Mouse (Mus musculus) heart, postnatal 0 days (tissue): Measurements from ENCODE around the gene Secisbp2. TPM values are rescaled to one million over a fixed set of nuclear protein-coding genes. Genes with fewer than 3 reads are reported as not detected.
A peak's percentile ranks its signal among the peaks of the same experiment; 100 is the strongest.

Experiments
- ATAC-seq: fragments of 200-750 bp; cut with Nextera tagmentation; 2 replicates; pipeline ENCODE4 v1.8.0; 2017; ENCODE audit warnings: low read depth, moderate number of reproducible peaks, moderate library complexity; ENCODE audit not compliant: insufficient read depth
- DNase-seq: peaks from one replicate; pipeline ENCODE4 v3.0.0-alpha.2; 2016; ENCODE audit warnings: low spot score
- H3K27ac ChIP-seq: fragments of 300-500 bp; sonication (generic); 2 replicates; pipeline ENCODE4 v1.5.1; 2014; ENCODE audit warnings: low read depth, mild to moderate bottlenecking
- H3K27me3 ChIP-seq: fragments of 300-500 bp; sonication (generic); 2 replicates; pipeline ENCODE4 v1.6.1; 2014; ENCODE audit warnings: low read length, mixed read lengths; ENCODE audit not compliant: control insufficient read depth, insufficient read depth
- H3K36me3 ChIP-seq: fragments of 300-500 bp; sonication (generic); replicated peaks from 2 replicates; pipeline ENCODE4 v1.6.1; 2014; ENCODE audit warnings: low read length, mixed read lengths; ENCODE audit not compliant: control insufficient read depth, insufficient read depth
- H3K4me1 ChIP-seq: fragments of 300-500 bp; sonication (generic); 2 replicates; pipeline ENCODE4 v1.6.1; 2014; ENCODE audit warnings: antibody characterized with exemption; ENCODE audit not compliant: control insufficient read depth, insufficient read depth
- H3K4me2 ChIP-seq: fragments of 300-500 bp; sonication (generic); 2 replicates; pipeline ENCODE4 v1.6.1; 2014; ENCODE audit warnings: low read depth, mild to moderate bottlenecking, low read length, moderate library complexity
- H3K4me3 ChIP-seq: fragments of 300-500 bp; sonication (generic); 2 replicates; pipeline ENCODE4 v1.5.1; 2014; ENCODE audit warnings: low read depth, low read length
- H3K9ac ChIP-seq: fragments of 300-500 bp; sonication (generic); replicated peaks from 2 replicates; pipeline ENCODE4 v1.6.1; 2014; ENCODE audit warnings: low read depth, low read length, mixed read lengths
- H3K9me3 ChIP-seq: fragments of 300-500 bp; sonication (generic); replicated peaks from 2 replicates; pipeline ENCODE4 v1.6.1; 2016; ENCODE audit warnings: low read length; ENCODE audit not compliant: control insufficient read depth
- CTCF ChIP-seq: IDR thresholded peaks from 2 replicates; pipeline ENCODE4 v1.5.1; 2016; ENCODE audit warnings: antibody characterized with exemption, control low read depth, low read depth
- EP300 ChIP-seq: IDR thresholded peaks from 2 replicates; pipeline ENCODE4 v1.6.1; 2016; ENCODE audit warnings: antibody characterized with exemption, low read depth
- WGBS: fragments of 180-500 bp; shearing (Covaris S2); extraction: QIAGEN DNeasy Blood & Tissue Kit; methylation state at CpG from one replicate; pipeline ENCODE4 v1.1.7; 2014; 5-methylcytosine and 5-hydroxymethylcytosine counted together
- polyA plus RNA-seq: library from polyadenylated mRNA; unstranded; fragments of >200 nt; fragmentation: Nextera tagmentation; extraction: Ambion mirVana; gene quantifications from 2 replicates; pipeline ENCODE4 v1.2.1, GENCODE M21; 2015
- total RNA-seq: library from RNA; depleted of rRNA; stranded (reverse); fragments of >200 nt; gene quantifications from 2 replicates; pipeline ENCODE4 v1.2.3, GENCODE M21; 2014; ENCODE audit warnings: low replicate concordance; rRNA removed

The Secisbp2 gene
- total RNA-seq (15.1 and 29.8 TPM in 2 replicates), polyA plus RNA-seq (23.9 and 27.7 TPM in 2 replicates)

DNA sequence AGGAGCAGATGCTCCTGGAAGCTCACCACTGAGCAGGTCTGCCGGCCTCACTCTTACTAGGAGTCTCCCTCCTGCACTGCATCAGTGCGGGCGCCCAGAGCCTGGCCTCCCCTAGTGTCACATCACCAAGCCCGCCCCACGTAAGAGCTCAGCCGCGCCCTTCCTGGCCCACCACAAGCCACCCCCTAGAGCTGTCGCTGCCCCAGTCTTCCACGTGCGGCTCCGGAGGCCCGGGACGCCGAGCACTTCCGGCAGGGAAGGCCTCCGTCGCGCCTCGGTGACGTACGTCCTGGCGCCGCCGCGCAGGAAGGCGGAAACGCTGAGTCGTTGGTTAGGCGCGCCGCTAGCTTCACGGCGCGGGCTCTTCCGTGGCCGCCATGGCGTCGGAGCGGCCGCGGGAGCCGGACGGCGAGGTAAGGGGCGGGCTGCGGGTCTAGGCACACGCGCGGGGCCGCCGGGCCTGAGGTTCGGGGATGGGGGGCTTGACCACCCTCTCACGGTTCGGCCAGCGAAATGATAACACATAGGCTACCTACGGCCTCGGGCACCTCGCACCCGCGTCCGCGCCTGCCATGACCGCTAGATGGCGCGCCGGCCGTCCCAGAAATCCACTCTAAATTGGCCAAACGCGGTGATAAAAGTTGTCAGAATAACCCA lies at the start of gene Secisbp2:
Secisbp2 (plus strand) TSS at position 290 of the 657 bp plus-strand sequence.
- H3K4me3 ChIP-seq = peak within 1 kb of the TSS; percentile 94
- peaks cover 30% of the 10 kb centered on the region for H3K4me1 ChIP-seq
- no peaks in the 10 kb centered on the region for H3K27me3 ChIP-seq
- TF ChIP-seq CTCF (peak; percentile 78), EP300 (peak; percentile 61; the same call in 1 of the 2 replicates)
- peaks cover 41% of the 10 kb centered on the region for H3K36me3 ChIP-seq
- peak within 1 kb of the TSS; percentile 77 for H3K4me2 ChIP-seq
- DNase-seq = peak; percentile 88
- H3K9ac ChIP-seq = peak within 1 kb of the TSS; percentile 71
- peak within 1 kb of the TSS; percentile 93 for H3K27ac ChIP-seq
- peak; percentile 95 for ATAC-seq
- no peaks in the 10 kb centered on the region for H3K9me3 ChIP-seq
- WGBS = under 1% methylated on average over 68 of the region's 69 CpGs

- no peak overlapping the region for H3K9ac ChIP-seq
- no peaks in the 10 kb centered on the region for H3K4me1 ChIP-seq
- no peak overlapping the region for H3K27ac ChIP-seq
- no peaks in the 10 kb centered on the region for H3K36me3 ChIP-seq
- H3K9me3 ChIP-seq = no peaks in the 10 kb centered on the region
- TF ChIP-seq CTCF (no peak), EP300 (no peak)
- ATAC-seq (no peak), DNase-seq (no peak)
- WGBS = 66% methylated on average over 8 of the region's 8 CpGs
- H3K4me3 ChIP-seq = no peak overlapping the region
- H3K4me2 ChIP-seq = peak overlapping the region; percentile 40; the same call in 1 of the 2 replicates
- no peaks in the 10 kb centered on the region for H3K27me3 ChIP-seq
Observed at GRCm38 (mm10) chr13:51602764-51603163, 48.7 kb upstream of the Secisbp2 start.

DNA sequence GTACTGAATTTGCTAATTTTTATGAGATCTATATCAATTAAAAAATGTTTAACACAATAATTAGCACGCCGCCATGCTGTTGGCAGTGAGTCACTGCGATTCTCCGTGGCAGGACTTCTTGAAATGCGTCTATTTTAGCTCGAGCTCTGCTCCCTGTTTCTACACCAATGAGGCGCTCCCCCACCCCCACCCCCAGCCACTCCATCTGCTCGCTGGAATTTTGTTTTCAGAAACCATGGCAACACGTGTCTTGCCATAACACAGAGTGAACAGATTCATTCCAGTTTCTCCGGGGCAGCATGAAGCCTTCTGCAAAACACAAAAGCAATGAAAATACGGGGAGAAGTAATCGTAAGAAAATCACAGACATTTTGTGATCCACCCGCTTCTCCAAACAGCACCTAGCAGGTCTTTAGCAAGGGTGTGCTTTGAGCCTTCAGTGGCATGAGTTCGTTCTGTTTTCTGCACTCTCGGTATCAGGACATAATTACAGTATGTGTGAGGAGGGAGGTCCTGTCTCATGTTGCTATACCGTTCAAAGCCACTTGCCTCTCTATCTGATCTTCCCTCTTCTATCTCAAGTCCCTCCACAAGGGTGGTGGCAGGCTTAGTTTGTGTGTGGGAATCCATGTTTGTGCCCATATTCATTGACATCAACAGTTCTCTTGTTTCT lies 48.1 kb upstream of the Secisbp2 start:
- TF ChIP-seq EP300 (no peak), CTCF (no peak)
- peak overlapping the region; percentile 40 for H3K4me2 ChIP-seq
- no peak overlapping the region for H3K27ac ChIP-seq
- no peaks in the 10 kb centered on the region for H3K27me3 ChIP-seq
- H3K4me1 ChIP-seq = no peaks in the 10 kb centered on the region
- no peaks in the 10 kb centered on the region for H3K36me3 ChIP-seq
- ATAC-seq (peak; percentile 49; the same call in 1 of the 2 replicates), DNase-seq (no peak)
- WGBS = 26% methylated on average over 16 of the region's 16 CpGs
- H3K9ac ChIP-seq = no peak overlapping the region
- H3K9me3 ChIP-seq = no peaks in the 10 kb centered on the region
- H3K4me3 ChIP-seq = peak overlapping the region; percentile 28

DNA sequence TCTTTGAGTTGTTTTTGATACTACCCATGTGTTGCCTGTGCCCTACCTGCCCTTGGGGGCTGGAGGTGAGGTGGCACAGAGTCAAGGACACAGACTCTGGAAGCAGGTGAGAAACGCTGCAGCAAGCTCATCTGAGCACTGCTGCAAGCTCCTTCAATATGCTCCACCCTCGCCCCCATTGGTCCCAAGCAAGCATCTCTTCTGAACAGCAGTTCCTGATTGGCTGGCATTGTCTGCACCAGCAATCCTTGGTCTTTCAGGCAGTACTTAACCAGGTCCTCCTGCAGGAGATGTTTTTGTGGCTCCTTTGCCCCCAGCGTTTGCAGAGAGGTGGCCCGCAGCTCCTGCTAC lies 47.6 kb upstream of the Secisbp2 start:
- WGBS = 54% methylated on average over 4 of the region's 4 CpGs
- H3K9ac ChIP-seq = no peak overlapping the region
- no peaks in the 10 kb centered on the region for H3K36me3 ChIP-seq
- H3K9me3 ChIP-seq = no peaks in the 10 kb centered on the region
- no peak overlapping the region for H3K4me3 ChIP-seq
- H3K4me1 ChIP-seq = no peaks in the 10 kb centered on the region
- H3K27ac ChIP-seq = no peak overlapping the region
- no peak for TF ChIP-seq EP300
- no peak for TF ChIP-seq CTCF
- H3K4me2 ChIP-seq = no peak overlapping the region
- no peaks in the 10 kb centered on the region for H3K27me3 ChIP-seq
- ATAC-seq (no peak), DNase-seq (no peak)

DNA sequence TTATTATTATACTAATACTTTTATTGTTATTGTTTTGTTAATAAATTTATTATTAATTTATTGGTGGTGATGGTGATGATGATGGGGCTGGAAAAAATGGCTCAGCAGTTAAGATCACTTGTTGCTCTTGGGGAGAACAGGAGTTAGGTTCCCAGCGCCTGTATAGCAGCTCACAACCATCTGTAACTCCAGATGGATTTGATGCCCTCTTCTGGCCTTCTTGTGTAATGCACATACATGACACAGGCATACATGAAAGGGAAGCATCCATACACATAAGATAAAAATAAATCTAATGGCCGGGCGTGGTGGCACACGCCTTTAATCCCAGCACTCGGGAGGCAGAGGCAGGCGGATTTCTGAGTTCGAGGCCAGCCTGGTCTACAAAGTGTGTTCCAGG lies 42.3 kb upstream of the Secisbp2 start:
- WGBS = 90% methylated on average over 5 of the region's 7 CpGs
- Histone ChIP-seq H3K27ac (no peak overlapping the region), H3K9ac (no peak overlapping the region), H3K36me3 (no peaks in the 10 kb centered on the region), H3K27me3 (no peaks in the 10 kb centered on the region), H3K4me2 (no peak overlapping the region), H3K4me3 (no peak overlapping the region), H3K4me1 (0 out of 2 replicates have a peak, but pooled peaks cover 6% of the 10 kb centered on the region), H3K9me3 (no peaks in the 10 kb centered on the region)
- DNase-seq = no peak
- TF ChIP-seq EP300 = no peak
- no peak for TF ChIP-seq CTCF
- no peak for ATAC-seq
